Mouse (Mus musculus) MEL (cell line): ENCODE measurements around the gene Tlk1. TPM values are rescaled to one million over a fixed set of nuclear protein-coding genes. Genes with fewer than 3 reads are reported as not detected.

Experiments
- DNase-seq: peaks from one replicate; pipeline ENCODE4 v3.0.0; 2011; ENCODE audit warnings: low read depth, low spot score
- H3K27ac ChIP-seq: 2 replicates; pipeline ENCODE4 v1.5.1; 2012; ENCODE audit warnings: low read depth, mild to moderate bottlenecking, control low read depth, low read length, moderate library complexity; ENCODE audit not compliant: control insufficient read depth
- H3K27me3 ChIP-seq, 2 experiments: fragments of 150-350 bp in 1 of 2; sonication (generic) in 1 of 2; 2 replicates each; pipeline ENCODE4 v1.6.1; 2012; ENCODE audit warnings: low read length in 2 of 2, mild to moderate bottlenecking in 2 of 2, improper control_type of control experiment in 1 of 2, moderate library complexity in 1 of 2; ENCODE audit not compliant: insufficient read depth in 2 of 2, control insufficient read depth in 1 of 2
- H3K36me3 ChIP-seq, 2 experiments: 2 replicates each; pipeline ENCODE4 v1.6.1; 2012 to 2014; ENCODE audit warnings: low read length in 2 of 2, improper control_type of control experiment in 1 of 2, inconsistent platforms in 1 of 2, mild to moderate bottlenecking in 1 of 2; ENCODE audit not compliant: insufficient read depth in 2 of 2, control insufficient read depth in 1 of 2
- H3K4me1 ChIP-seq, 2 experiments: fragments of 150-350 bp in 1 of 2; sonication (generic) in 1 of 2; 2 replicates each; pipeline ENCODE4 v1.6.1; 2012; ENCODE audit warnings: low read length in 2 of 2, improper control_type of control experiment in 1 of 2, mild to moderate bottlenecking in 1 of 2; ENCODE audit not compliant: insufficient read depth in 2 of 2, control insufficient read depth in 1 of 2
- H3K4me3 ChIP-seq, 2 experiments: fragments of 150-350 bp in 1 of 2; sonication (generic) in 1 of 2; 2 replicates each; pipeline ENCODE4 v1.5.1; 2012; ENCODE audit warnings: low read depth in 2 of 2, low read length in 2 of 2, mild to moderate bottlenecking in 2 of 2, moderate library complexity in 2 of 2, control low read depth in 1 of 2, improper control_type of control experiment in 1 of 2; ENCODE audit not compliant: control insufficient read depth in 1 of 2, insufficient read depth in 1 of 2
- H3K79me2 ChIP-seq: 2 replicates; pipeline ENCODE4 v1.6.1; 2012; ENCODE audit warnings: mild to moderate bottlenecking, low read length, moderate library complexity; ENCODE audit not compliant: control insufficient read depth, poor library complexity, insufficient read depth
- H3K9ac ChIP-seq: 2 replicates; pipeline ENCODE4 v1.6.1; 2012; ENCODE audit warnings: low read depth, mild to moderate bottlenecking, control low read depth, low read length, moderate library complexity; ENCODE audit not compliant: control insufficient read depth, poor library complexity, severe bottlenecking
- H3K9me3 ChIP-seq: fragments of 150-350 bp; sonication (generic); replicated peaks from 2 replicates; pipeline ENCODE4 v1.6.1; 2012; ENCODE audit warnings: mild to moderate bottlenecking, low read length, improper control_type of control experiment, moderate library complexity; ENCODE audit not compliant: insufficient read depth
- CTCF ChIP-seq, 3 experiments: IDR thresholded peaks in 2 of 3; conservative IDR thresholded peaks in 1 of 3; 2 replicates each; pipeline ENCODE4 v1.5.1; 2011 to 2012; ENCODE audit warnings: low read length in 3 of 3, low read depth in 2 of 3, mild to moderate bottlenecking in 2 of 3, improper control_type of control experiment in 1 of 3, inconsistent platforms in 1 of 3, mixed read lengths in 1 of 3, moderate library complexity in 1 of 3; ENCODE audit not compliant: control insufficient read depth in 1 of 3, insufficient read depth in 1 of 3, poor library complexity in 1 of 3, severe bottlenecking in 1 of 3
- E2F4 ChIP-seq: IDR thresholded peaks from 2 replicates; pipeline ENCODE4 v1.6.1; 2011; ENCODE audit warnings: low read depth, low read length, improper control_type of control experiment, borderline replicate concordance
- ELF1 ChIP-seq: IDR thresholded peaks from 2 replicates; pipeline ENCODE4 v1.6.1; 2014; ENCODE audit warnings: low read depth, mild to moderate bottlenecking, inconsistent platforms, low read length, improper control_type of control experiment, moderate library complexity
- ETS1 ChIP-seq: IDR thresholded peaks from 2 replicates; pipeline ENCODE4 v1.6.1; 2012; ENCODE audit warnings: low read depth, mild to moderate bottlenecking, inconsistent platforms, low read length, improper control_type of control experiment, moderate library complexity
- GABPA ChIP-seq: IDR thresholded peaks from 2 replicates; pipeline ENCODE4 v1.6.1; 2012; ENCODE audit warnings: low read depth, mild to moderate bottlenecking, inconsistent platforms, low read length, improper control_type of control experiment, moderate library complexity
- GATA1 ChIP-seq: IDR thresholded peaks from 2 replicates; pipeline ENCODE4 v1.6.1; 2011; ENCODE audit warnings: low read depth, low read length, improper control_type of control experiment
- HCFC1 ChIP-seq: IDR thresholded peaks from 2 replicates; pipeline ENCODE4 v1.6.1; 2012; ENCODE audit warnings: low read depth, mild to moderate bottlenecking, inconsistent platforms, low read length, improper control_type of control experiment, moderate library complexity
- JUND ChIP-seq: IDR thresholded peaks from 2 replicates; pipeline ENCODE4 v1.6.1; 2011; ENCODE audit warnings: low read depth, mild to moderate bottlenecking, improper control_type of control experiment, low read length
- KAT2A ChIP-seq: conservative IDR thresholded peaks from 2 replicates; pipeline ENCODE4 v1.6.1; 2012; ENCODE audit warnings: low read depth, low read length, improper control_type of control experiment, inconsistent platforms
- MAFK ChIP-seq: IDR thresholded peaks from 2 replicates; pipeline ENCODE4 v1.6.1; 2011; ENCODE audit warnings: low read depth, mild to moderate bottlenecking, low read length, improper control_type of control experiment, borderline replicate concordance
- MAX ChIP-seq: IDR thresholded peaks from 2 replicates; pipeline ENCODE4 v1.6.1; 2011; ENCODE audit warnings: low read length, improper control_type of control experiment
- MEF2A ChIP-seq: IDR thresholded peaks from 2 replicates; pipeline ENCODE4 v1.6.1; 2014; ENCODE audit warnings: low read depth, mild to moderate bottlenecking, inconsistent platforms, low read length, improper control_type of control experiment; ENCODE audit not compliant: poor library complexity, insufficient replicate concordance, severe bottlenecking; ENCODE audit errors: extremely low read depth
- MXI1 ChIP-seq: IDR thresholded peaks from 2 replicates; pipeline ENCODE4 v1.6.1; 2011; ENCODE audit warnings: mild to moderate bottlenecking, low read depth, low read length, improper control_type of control experiment
- MYB ChIP-seq: IDR thresholded peaks from 2 replicates; pipeline ENCODE4 v1.6.1; 2011; ENCODE audit warnings: mild to moderate bottlenecking, low read depth, low read length, improper control_type of control experiment
- NELFE ChIP-seq: IDR thresholded peaks from 2 replicates; pipeline ENCODE4 v1.6.1; 2011; ENCODE audit warnings: low read depth, low read length, improper control_type of control experiment
- NRF1 ChIP-seq: IDR thresholded peaks from 2 replicates; pipeline ENCODE4 v1.6.1; 2014; ENCODE audit warnings: low read depth, mild to moderate bottlenecking, inconsistent platforms, low read length, improper control_type of control experiment, moderate library complexity; ENCODE audit not compliant: poor library complexity, insufficient read depth, severe bottlenecking
- POLR2AphosphoS5 ChIP-seq: IDR thresholded peaks from 2 replicates; pipeline ENCODE4 v1.6.1; 2012; ENCODE audit warnings: low read depth, borderline replicate concordance, mild to moderate bottlenecking, inconsistent platforms, low read length, moderate library complexity, mixed read lengths
- RAD21 ChIP-seq: IDR thresholded peaks from 2 replicates; pipeline ENCODE4 v1.6.1; 2011; ENCODE audit warnings: mild to moderate bottlenecking, low read depth, low read length, improper control_type of control experiment
- RCOR1 ChIP-seq: IDR thresholded peaks from 2 replicates; pipeline ENCODE4 v1.6.1; 2012; ENCODE audit warnings: low read depth, mild to moderate bottlenecking, inconsistent platforms, low read length, improper control_type of control experiment
- SIN3A ChIP-seq: IDR thresholded peaks from 2 replicates; pipeline ENCODE4 v1.6.1; 2012; ENCODE audit warnings: low read length, improper control_type of control experiment, inconsistent platforms
- TCF12 ChIP-seq: IDR thresholded peaks from 2 replicates; pipeline ENCODE4 v1.6.1; 2014; ENCODE audit warnings: low read depth, mild to moderate bottlenecking, inconsistent platforms, low read length, improper control_type of control experiment, moderate library complexity
- UBTF ChIP-seq: IDR thresholded peaks from 2 replicates; pipeline ENCODE4 v1.6.1; 2012; ENCODE audit warnings: low read depth, mild to moderate bottlenecking, inconsistent platforms, low read length, improper control_type of control experiment, moderate library complexity, borderline replicate concordance; ENCODE audit not compliant: insufficient read depth
- USF1 ChIP-seq: IDR thresholded peaks from 2 replicates; pipeline ENCODE4 v1.6.1; 2014; ENCODE audit warnings: low read depth, mild to moderate bottlenecking, inconsistent platforms, low read length, improper control_type of control experiment, moderate library complexity
- ZMIZ1 ChIP-seq: IDR thresholded peaks from 2 replicates; pipeline ENCODE4 v1.6.1; 2012; ENCODE audit warnings: low read depth, mild to moderate bottlenecking, inconsistent platforms, low read length, improper control_type of control experiment, moderate library complexity
- ZNF384 ChIP-seq: IDR thresholded peaks from 2 replicates; pipeline ENCODE4 v1.6.1; 2012; ENCODE audit warnings: low read depth, mild to moderate bottlenecking, inconsistent platforms, low read length, improper control_type of control experiment
- polyA plus RNA-seq, 2 experiments: library from polyadenylated mRNA; stranded (reverse) in 1 of 2; unstranded in 1 of 2; fragments of >175 nt in 1 of 2; fragments of >200 nt in 1 of 2; gene quantifications; 2 replicates each; pipeline versions ENCODE4 v1.2.1 to v1.2.4; 2012; ENCODE audit warnings: low replicate concordance in 2 of 2, low read depth in 1 of 2; ENCODE audit not compliant: insufficient read length in 2 of 2, insufficient read depth in 1 of 2, missing spikeins in 1 of 2
- total RNA-seq: library from RNA; depleted of rRNA; stranded (reverse); fragments of 300-350 nt; gene quantifications from 2 replicates; pipeline ENCODE4 v1.2.3, GENCODE M21; 2012

Gene Tlk1
- total and polyA plus RNA-seq, 3 experiments = 20.5 to 57.0 (median 56.6) TPM

DNA sequence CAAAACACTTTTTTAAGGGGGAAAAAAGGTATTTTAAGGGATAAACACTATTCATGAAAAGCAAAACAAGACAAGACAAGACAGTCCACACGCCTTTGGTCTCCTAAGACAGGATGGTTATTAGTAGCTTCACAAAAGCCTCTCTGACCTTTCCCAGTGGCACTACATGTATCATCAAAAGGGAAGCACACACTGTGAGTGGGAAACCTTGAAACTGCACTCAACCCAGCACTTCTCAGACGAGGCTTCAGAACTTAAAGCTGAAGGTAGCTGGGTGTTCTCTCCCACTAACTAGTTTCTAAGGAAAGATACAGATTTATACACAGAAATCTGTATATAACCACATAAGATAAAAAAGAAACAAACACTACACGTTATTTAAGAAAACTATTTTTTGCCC lies 8.6 kb downstream of the Tlk1 start:
- H3K4me3 ChIP-seq = no peak overlapping the region
- TF ChIP-seq ZMIZ1 (no peak), MYB (no peak), NRF1 (no peak), MAFK (no peak), ELF1 (no peak), ZNF384 (no peak), USF1 (no peak), MAX (no peak), RCOR1 (no peak), HCFC1 (no peak), RAD21 (no peak), E2F4 (no peak), CTCF (IDR thresholded peaks at IDR 0.05 in 2 of 3, conservative IDR thresholded peaks at IDR 0.05 in 1 of 3; ENCODE audit: control insufficient read depth in 1 of 3, insufficient read depth in 1 of 3, low read depth in 2 of 3, low read length in 3 of 3, poor library complexity in 1 of 3, severe bottlenecking in 1 of 3) (no peak), KAT2A (no peak), POLR2AphosphoS5 (no peak), GABPA (no peak), NELFE (no peak), ETS1 (no peak)
- H3K36me3 ChIP-seq = peaks cover 0 to 40% of the 10 kb centered on the region in 2 experiments; a peak in 2 of 4 replicates
- no peaks in the 10 kb centered on the region for H3K27me3 ChIP-seq
- no peak overlapping the region for H3K27ac ChIP-seq
- H3K4me1 ChIP-seq = peaks cover 6 to 7% of the 10 kb centered on the region in 2 experiments; a peak in 3 of 4 replicates
- H3K9me3 ChIP-seq = no peaks in the 10 kb centered on the region
- DNase-seq = no peak
- no peak overlapping the region for H3K9ac ChIP-seq
- peaks cover 69% of the 10 kb centered on the region for H3K79me2 ChIP-seq

- H3K79me2 ChIP-seq = peaks cover 68% of the 10 kb centered on the region
- H3K27ac ChIP-seq = no peak overlapping the region
- TF ChIP-seq E2F4 (no peak), POLR2AphosphoS5 (no peak), ZMIZ1 (no peak), UBTF (no peak), JUND (no peak), MAFK (no peak), SIN3A (no peak), NRF1 (no peak), ZNF384 (no peak), MEF2A (no peak), TCF12 (no peak), MXI1 (no peak), GATA1 (no peak), HCFC1 (no peak), ELF1 (no peak)
- TF ChIP-seq, all 39 proteins: peak for 0
- no peaks in the 10 kb centered on the region for H3K9me3 ChIP-seq
- peaks cover 5 to 6% of the 10 kb centered on the region in 2 experiments; a peak in 3 of 4 replicates for H3K4me1 ChIP-seq
- H3K9ac ChIP-seq = no peak overlapping the region
- H3K36me3 ChIP-seq = peaks cover 0 to 33% of the 10 kb centered on the region in 2 experiments; a peak in 3 of 4 replicates
- H3K27me3 ChIP-seq = no peaks in the 10 kb centered on the region
- H3K4me3 ChIP-seq = no peak overlapping the region
- DNase-seq = no peak
Observed at GRCm38 (mm10) chr2:70816016-70816415, 9.5 kb downstream of the Tlk1 start.
